Mouse (Mus musculus) retina, adult 2 months (tissue): ENCODE data around the gene Olfr27.

Source experiments
- DNase-seq: peaks from one replicate; pipeline ENCODE4 v3.0.0-alpha.2; 2012; ENCODE audit warnings: low read depth, low spot score

The Olfr27 gene

GRCm38 (mm10) chr9:39127831-39128230 is at the start of gene Olfr27:
Olfr27 (plus strand) TSS chr9:39128131.
- no peak for DNase-seq

- no peak for DNase-seq
Observed at GRCm38 (mm10) chr9:39078787-39079186, 49.1 kb upstream of the Olfr27 start, which contains the start of gene Olfr938. Olfr938 (minus strand) TSS chr9:39078887.

GRCm38 (mm10) chr9:39127326-39127725 is 605 bp upstream of the Olfr27 start:
- DNase-seq, result no peak

- no peak for DNase-seq
Observed at GRCm38 (mm10) chr9:39152401-39152800, 24.5 kb downstream of the Olfr27 start.

GRCm38 (mm10) chr9:39166004-39166403 is 38.1 kb downstream of the Olfr27 start, which contains the start of gene Olfr943:
Olfr943 (plus strand) TSS chr9:39166304.
- DNase-seq, result no peak
